Mouse (Mus musculus): Measurements from ENCODE around the gene Grin2c. TPM values are rescaled to one million over a fixed set of nuclear protein-coding genes. Genes with fewer than 3 reads are reported as not detected.

Grin2c gene
- polyA plus RNA-seq, 2 experiments from 2014 or later = not detected

Other genes starting within 250 kb of the Grin2c start
- not detected for gene Cd300ld4, start 240.2 kb downstream of the Grin2c start, polyA plus RNA-seq (2017; shearing (Covaris generic))
- not detected for gene Cd300ld5, start 229.5 kb downstream of the Grin2c start, polyA plus RNA-seq (2017; shearing (Covaris generic))
- not detected for gene Cd300ld3, start 218.8 kb downstream of the Grin2c start, polyA plus RNA-seq (2017; shearing (Covaris generic))
- not detected for gene Cd300e, start 205.1 kb downstream of the Grin2c start, polyA plus RNA-seq (2017; shearing (Covaris generic))
- 100 to 1,000 TPM; 149 to 158 TPM for gene Rab37, start 175.8 kb downstream of the Grin2c start, polyA plus RNA-seq (2017; shearing (Covaris generic))
- gene Cd300lf, start 133.3 kb downstream of the Grin2c start, polyA plus RNA-seq (2017; shearing (Covaris generic)) = 1 to 10 TPM in 1 of 2 experiments, under 1 TPM in 1; 0.37 to 1.5 TPM
- 100 to 1,000 TPM; 166 to 228 TPM for gene Slc9a3r1, start 103.9 kb downstream of the Grin2c start, polyA plus RNA-seq (2017; shearing (Covaris generic))
- 10 to 100 TPM in 1 of 2 experiments, 1 to 10 TPM in 1; 9.3 to 11.9 TPM for gene Tmem104, start 79.8 kb downstream of the Grin2c start, polyA plus RNA-seq (2017; shearing (Covaris generic))
- gene Nat9, start 79.4 kb downstream of the Grin2c start, polyA plus RNA-seq (2017; shearing (Covaris generic)) = 10 to 100 TPM; 14.0 to 14.6 TPM
- gene Fdxr, start 9.8 kb upstream of the Grin2c start, polyA plus RNA-seq (2017; shearing (Covaris generic)) = 10 to 100 TPM; 18.4 to 26.6 TPM
- gene Fads6, start 30.4 kb upstream of the Grin2c start, polyA plus RNA-seq (2017; shearing (Covaris generic)) = under 1 TPM; 0.56 to 0.57 TPM
- gene Otop2, start 39.9 kb upstream of the Grin2c start, polyA plus RNA-seq (2017; shearing (Covaris generic)) = not detected
- not detected for gene Ush1g, start 54.8 kb upstream of the Grin2c start, polyA plus RNA-seq (2017; shearing (Covaris generic))
- under 1 TPM in 1 of 2 experiments, not detected in 1; 0.13 TPM for gene Otop3, start 67.5 kb upstream of the Grin2c start, polyA plus RNA-seq (2017; shearing (Covaris generic))
- 1 to 10 TPM; 2.6 to 3.2 TPM for gene Hid1, start 100.5 kb upstream of the Grin2c start, polyA plus RNA-seq (2017; shearing (Covaris generic))
- under 1 TPM in 1 of 2 experiments, not detected in 1; 0.12 TPM for gene Cdr2l, start 114.7 kb upstream of the Grin2c start, polyA plus RNA-seq (2017; shearing (Covaris generic))
- 100 to 1,000 TPM; 206 to 214 TPM for gene Mrpl58, start 136.5 kb upstream of the Grin2c start, polyA plus RNA-seq (2017; shearing (Covaris generic))
- 100 to 1,000 TPM; 705 to 855 TPM for gene Atp5h, start 152.7 kb upstream of the Grin2c start, polyA plus RNA-seq (2017; shearing (Covaris generic))
- 10 to 100 TPM in 1 of 2 experiments, 1 to 10 TPM in 1; 6.9 to 12.2 TPM for gene Kctd2, start 152.9 kb upstream of the Grin2c start, polyA plus RNA-seq (2017; shearing (Covaris generic))
- gene Trim80, start 173.3 kb upstream of the Grin2c start, polyA plus RNA-seq (2017; shearing (Covaris generic)) = not detected
- gene Slc16a5, start 195.2 kb upstream of the Grin2c start, polyA plus RNA-seq (2017; shearing (Covaris generic)) = 1 to 10 TPM; 2.9 to 3.1 TPM
- gene Armc7, start 208.4 kb upstream of the Grin2c start, polyA plus RNA-seq (2017; shearing (Covaris generic)) = 10 to 100 TPM; 49.9 to 59.3 TPM
- gene Nt5c, start 224.6 kb upstream of the Grin2c start, polyA plus RNA-seq (2017; shearing (Covaris generic)) = 100 to 1,000 TPM; 287 to 293 TPM
- gene Jpt1, start 247.1 kb upstream of the Grin2c start, polyA plus RNA-seq (2017; shearing (Covaris generic)) = 100 to 1,000 TPM; 506 to 510 TPM